Comparison of ENCODE assay signal across 33 mouse cellular contexts in genomic region chr10:78585606-78586005, GRCm38 (mm10). TPM values are rescaled to one million over a fixed set of nuclear protein-coding genes. Genes with fewer than 3 reads are reported as not detected.
DNase-seq lines count a peak whose midpoint lies in the region; ATAC-seq and TF ChIP-seq lines count a peak whose summit lies in the region.
"Had no signal": no experiment of that assay in that cellular context is flagged by ENCODE, and none has a peak within 500 bp of the region (broad histone marks: within the 10 kb centered on the region; RNA-seq: fewer than 3 reads in every experiment).

No protein-coding gene starts in this region.

- WGBS in liver, embryonic 11.5 days = 84% methylated on average over 22 of the region's 22 CpGs
- WGBS in liver, embryonic 12.5 days (ENCODE audit: insufficient replicate concordance) = 79% methylated on average over 22 of the region's 22 CpGs
- WGBS in kidney, embryonic 15.5 days = 83% methylated on average over 22 of the region's 22 CpGs

- H3K27me3 ChIP-seq in liver, embryonic 11.5 days (replicated peaks; ENCODE audit: control insufficient read depth, insufficient read depth, low read length) = no peaks in the 10 kb centered on the region; the same call in 1 of the 2 replicates
- H3K27me3 ChIP-seq in liver, embryonic 12.5 days (replicated peaks) = peaks cover 14% of the 10 kb centered on the region
- peaks cover 41% of the 10 kb centered on the region for H3K27me3 ChIP-seq in E14TG2a.4 (ENCODE audit: insufficient read depth, low read length)
- H3K27me3 ChIP-seq in kidney, embryonic 15.5 days = no peaks in the 10 kb centered on the region
- H3K27me3 ChIP-seq: embryonic facial prominence, embryonic 13.5 days; forebrain, embryonic 12.5 days; forebrain, embryonic 15.5 days; heart, embryonic 12.5 days; heart, embryonic 15.5 days; Patski had no signal

- H3K4me1 ChIP-seq in liver, embryonic 11.5 days (replicated peaks; ENCODE audit: control insufficient read depth, insufficient read depth, low read length) = no peaks in the 10 kb centered on the region
- no peaks in the 10 kb centered on the region for H3K4me1 ChIP-seq in liver, embryonic 12.5 days
- peaks cover 19% of the 10 kb centered on the region for H3K4me1 ChIP-seq in E14TG2a.4 (replicated peaks; ENCODE audit: low read depth, low read length)
- peaks cover 8% of the 10 kb centered on the region for H3K4me1 ChIP-seq in kidney, embryonic 15.5 days
- H3K4me1 ChIP-seq: forebrain, embryonic 15.5 days had no signal

- H3K4me2 ChIP-seq in liver, embryonic 11.5 days = no peak overlapping the region
- H3K4me2 ChIP-seq in liver, embryonic 12.5 days = no peak overlapping the region
- H3K4me2 ChIP-seq in kidney, embryonic 15.5 days = no peak overlapping the region
- H3K4me2 ChIP-seq: embryonic facial prominence, embryonic 13.5 days; forebrain, embryonic 12.5 days; forebrain, embryonic 15.5 days; heart, embryonic 12.5 days; heart, embryonic 15.5 days; hindbrain, embryonic 14.5 days had no signal

- H3K9ac ChIP-seq in liver, embryonic 11.5 days (ENCODE audit: low read depth, low read length) = no peak overlapping the region
- H3K9ac ChIP-seq in liver, embryonic 12.5 days = no peak overlapping the region
- no peak overlapping the region for H3K9ac ChIP-seq in kidney, embryonic 15.5 days
- H3K9ac ChIP-seq: embryonic facial prominence, embryonic 13.5 days; forebrain, embryonic 12.5 days; forebrain, embryonic 15.5 days; heart, embryonic 12.5 days; heart, embryonic 15.5 days; hindbrain, embryonic 14.5 days had no signal

- no peak overlapping the region for H3K27ac ChIP-seq in liver, embryonic 11.5 days (ENCODE audit: low read depth, low read length)
- no peak overlapping the region for H3K27ac ChIP-seq in liver, embryonic 12.5 days
- H3K27ac ChIP-seq in kidney, embryonic 15.5 days = no peak overlapping the region
- H3K27ac ChIP-seq: embryonic facial prominence, embryonic 10.5 days; embryonic facial prominence, embryonic 13.5 days; forebrain, embryonic 12.5 days; forebrain, embryonic 15.5 days; heart, adult 2 months; heart, embryonic 15.5 days; hindbrain, embryonic 14.5 days; hindbrain, postnatal 0 days had no signal

- DNase-seq in cerebellum, adult 9-10 months = peak; percentile 13
- no peak for DNase-seq in cerebellum, adult 11 months
- DNase-seq in liver, embryonic 11.5 days (ENCODE audit: low spot score) = peak; percentile 27
- peak; percentile 19 for DNase-seq in ES-CJ7 (ENCODE audit: low read depth, low spot score)
- DNase-seq: adrenal gland, adult 2 months; adrenal gland, postnatal 14 days; B cell, adult 2 months; cerebellum, adult 9-11 months; cerebellum, postnatal 36 days; embryo, embryonic 11 days; gastrocnemius, postnatal 25 days; heart, adult 2 months; heart, postnatal 10 days; heart, postnatal 4 days had no signal

- no peak for ATAC-seq in liver, embryonic 11.5 days (replicated peaks; ENCODE audit: low FRiP score)
- ATAC-seq in liver, embryonic 12.5 days = no peak
- no peak for ATAC-seq in kidney, embryonic 15.5 days (replicated peaks; ENCODE audit: low FRiP score)
- ATAC-seq: forebrain, embryonic 15.5 days; hindbrain, postnatal 0 days; inflammation-experienced regulatory T-cells, adult 6 months; intestine, embryonic 16.5 days; Patski had no signal

- no peak overlapping the region for H3K4me3 ChIP-seq in liver, embryonic 11.5 days (ENCODE audit: low read depth, low read length)
- H3K4me3 ChIP-seq in liver, embryonic 12.5 days = no peak overlapping the region
- peak overlapping the region; percentile 57 for H3K4me3 ChIP-seq in E14TG2a.4 (replicated peaks; ENCODE audit: low read length)
- H3K4me3 ChIP-seq in kidney, embryonic 15.5 days (replicated peaks) = no peak overlapping the region
- H3K4me3 ChIP-seq: embryonic facial prominence, embryonic 10.5 days; embryonic facial prominence, embryonic 13.5 days; erythroblast, embryonic 14.5 days; forebrain, embryonic 12.5 days; forebrain, embryonic 15.5 days; heart, adult 2 months; heart, embryonic 12.5 days; heart, embryonic 15.5 days had no signal

- H3K36me3 ChIP-seq in liver, embryonic 11.5 days (ENCODE audit: control insufficient read depth, insufficient read depth, low read length) = peaks cover 15% of the 10 kb centered on the region
- H3K36me3 ChIP-seq in liver, embryonic 12.5 days = peaks cover 77% of the 10 kb centered on the region
- peaks cover 44% of the 10 kb centered on the region for H3K36me3 ChIP-seq in E14TG2a.4 (ENCODE audit: insufficient read depth, low read length)
- peaks cover 82% of the 10 kb centered on the region for H3K36me3 ChIP-seq in kidney, embryonic 15.5 days

- no peak for TF ChIP-seq CTCF in E14TG2a.4 (conservative IDR thresholded peaks at IDR 0.05; ENCODE audit: low read length)

- H3K9me3 ChIP-seq in liver, embryonic 11.5 days (ENCODE audit: control insufficient read depth, low read length) = no peaks in the 10 kb centered on the region
- no peaks in the 10 kb centered on the region for H3K9me3 ChIP-seq in liver, embryonic 12.5 days (replicated peaks)
- H3K9me3 ChIP-seq in E14TG2a.4 (ENCODE audit: low read length) = no peaks in the 10 kb centered on the region
- H3K9me3 ChIP-seq in kidney, embryonic 15.5 days (replicated peaks) = no peaks in the 10 kb centered on the region
- H3K9me3 ChIP-seq: embryonic facial prominence, embryonic 10.5 days; embryonic facial prominence, embryonic 13.5 days; forebrain, embryonic 12.5 days; forebrain, embryonic 15.5 days; G1E; heart, embryonic 12.5 days; heart, embryonic 15.5 days had no signal

RNA-seq across cellular contexts. Expression of gene Syde1, which starts 6.2 kb away (rescaled TPM):
- 6.6 and 8.2 TPM in 2 replicates for polyA plus RNA-seq in liver, embryonic 11.5 days (2014; fragmentation: Nextera tagmentation; extraction: Ambion mirVana)
- 3.0 and 3.1 TPM in 2 replicates for polyA plus RNA-seq in liver, embryonic 12.5 days (2016; fragmentation: Nextera tagmentation; extraction: Ambion mirVana)
- polyA plus RNA-seq in kidney, embryonic 15.5 days (2015; fragmentation: Nextera tagmentation; extraction: Ambion mirVana) = 16.7 and 18.7 TPM in 2 replicates
- polyA plus RNA-seq: G1E had no signal

RNA-seq across cellular contexts. Expression of gene Ilvbl, which starts 11.5 kb away (rescaled TPM):
- polyA plus RNA-seq in liver, embryonic 11.5 days (2014; fragmentation: Nextera tagmentation; extraction: Ambion mirVana) = 22.1 and 24.0 TPM in 2 replicates
- 15.8 and 21.1 TPM in 2 replicates for polyA plus RNA-seq in liver, embryonic 12.5 days (2016; fragmentation: Nextera tagmentation; extraction: Ambion mirVana)
- polyA plus RNA-seq in kidney, embryonic 15.5 days (2015; fragmentation: Nextera tagmentation; extraction: Ambion mirVana) = 45.3 and 50.3 TPM in 2 replicates

RNA-seq across cellular contexts. Expression of gene Olfr1357, which starts 32.3 kb away (rescaled TPM):
- polyA plus RNA-seq in liver, embryonic 11.5 days (2014; fragmentation: Nextera tagmentation; extraction: Ambion mirVana) = not detected in 2 replicates
- not detected in 2 replicates for polyA plus RNA-seq in liver, embryonic 12.5 days (2016; fragmentation: Nextera tagmentation; extraction: Ambion mirVana)
- polyA plus RNA-seq in kidney, embryonic 15.5 days (2015; fragmentation: Nextera tagmentation; extraction: Ambion mirVana) = not detected in 2 replicates
- polyA plus RNA-seq: adrenal gland, adult 2 months; cortical plate, adult 2 months; embryonic facial prominence, embryonic 10.5 days; embryonic facial prominence, embryonic 13.5 days; erythroblast, embryonic 14.5 days; forebrain, embryonic 12.5 days; forebrain, embryonic 15.5 days; G1E; gonadal fat pad, adult 2 months; heart, adult 2 months; heart, embryonic 12.5 days; heart, embryonic 15.5 days; hindbrain, embryonic 11.5 days; hindbrain, embryonic 14.5 days; hindbrain, postnatal 0 days; inflammation-experienced regulatory T-cells, adult 6 months; intestine, embryonic 16.5 days; Patski had no signal
